Mouse (Mus musculus) MEL (cell line): Measurements from ENCODE around the gene Fgfr2. TPM values are rescaled to one million over a fixed set of nuclear protein-coding genes. Genes with fewer than 3 reads are reported as not detected.

Experiments
- DNase-seq: peaks from one replicate; pipeline ENCODE4 v3.0.0; 2011; ENCODE audit warnings: low read depth, low spot score
- H3K27ac ChIP-seq: 2 replicates; pipeline ENCODE4 v1.5.1; 2012; ENCODE audit warnings: low read depth, mild to moderate bottlenecking, control low read depth, low read length, moderate library complexity; ENCODE audit not compliant: control insufficient read depth
- H3K27me3 ChIP-seq, 2 experiments: fragments of 150-350 bp in 1 of 2; sonication (generic) in 1 of 2; 2 replicates each; pipeline ENCODE4 v1.6.1; 2012; ENCODE audit warnings: low read length in 2 of 2, mild to moderate bottlenecking in 2 of 2, improper control_type of control experiment in 1 of 2, moderate library complexity in 1 of 2; ENCODE audit not compliant: insufficient read depth in 2 of 2, control insufficient read depth in 1 of 2
- H3K36me3 ChIP-seq, 2 experiments: 2 replicates each; pipeline ENCODE4 v1.6.1; 2012 to 2014; ENCODE audit warnings: low read length in 2 of 2, improper control_type of control experiment in 1 of 2, inconsistent platforms in 1 of 2, mild to moderate bottlenecking in 1 of 2; ENCODE audit not compliant: insufficient read depth in 2 of 2, control insufficient read depth in 1 of 2
- H3K4me1 ChIP-seq, 2 experiments: fragments of 150-350 bp in 1 of 2; sonication (generic) in 1 of 2; 2 replicates each; pipeline ENCODE4 v1.6.1; 2012; ENCODE audit warnings: low read length in 2 of 2, improper control_type of control experiment in 1 of 2, mild to moderate bottlenecking in 1 of 2; ENCODE audit not compliant: insufficient read depth in 2 of 2, control insufficient read depth in 1 of 2
- H3K4me3 ChIP-seq, 2 experiments: fragments of 150-350 bp in 1 of 2; sonication (generic) in 1 of 2; 2 replicates each; pipeline ENCODE4 v1.5.1; 2012; ENCODE audit warnings: low read depth in 2 of 2, low read length in 2 of 2, mild to moderate bottlenecking in 2 of 2, moderate library complexity in 2 of 2, control low read depth in 1 of 2, improper control_type of control experiment in 1 of 2; ENCODE audit not compliant: control insufficient read depth in 1 of 2, insufficient read depth in 1 of 2
- H3K79me2 ChIP-seq: 2 replicates; pipeline ENCODE4 v1.6.1; 2012; ENCODE audit warnings: mild to moderate bottlenecking, low read length, moderate library complexity; ENCODE audit not compliant: control insufficient read depth, poor library complexity, insufficient read depth
- H3K9ac ChIP-seq: 2 replicates; pipeline ENCODE4 v1.6.1; 2012; ENCODE audit warnings: low read depth, mild to moderate bottlenecking, control low read depth, low read length, moderate library complexity; ENCODE audit not compliant: control insufficient read depth, poor library complexity, severe bottlenecking
- H3K9me3 ChIP-seq: fragments of 150-350 bp; sonication (generic); replicated peaks from 2 replicates; pipeline ENCODE4 v1.6.1; 2012; ENCODE audit warnings: mild to moderate bottlenecking, low read length, improper control_type of control experiment, moderate library complexity; ENCODE audit not compliant: insufficient read depth
- CHD1 ChIP-seq: IDR thresholded peaks from 2 replicates; pipeline ENCODE4 v1.6.1; 2012; ENCODE audit warnings: low read depth, mild to moderate bottlenecking, inconsistent platforms, low read length, improper control_type of control experiment
- CHD2 ChIP-seq: IDR thresholded peaks from 2 replicates; pipeline ENCODE4 v1.6.1; 2011; ENCODE audit warnings: low read length, improper control_type of control experiment
- EP300 ChIP-seq, 2 experiments: IDR thresholded peaks; 2 replicates each; pipeline ENCODE4 v1.6.1; 2011; ENCODE audit warnings: improper control_type of control experiment in 2 of 2, low read length in 2 of 2, low read depth in 1 of 2, mild to moderate bottlenecking in 1 of 2
- ETS1 ChIP-seq: IDR thresholded peaks from 2 replicates; pipeline ENCODE4 v1.6.1; 2012; ENCODE audit warnings: low read depth, mild to moderate bottlenecking, inconsistent platforms, low read length, improper control_type of control experiment, moderate library complexity
- HCFC1 ChIP-seq: IDR thresholded peaks from 2 replicates; pipeline ENCODE4 v1.6.1; 2012; ENCODE audit warnings: low read depth, mild to moderate bottlenecking, inconsistent platforms, low read length, improper control_type of control experiment, moderate library complexity
- JUND ChIP-seq: IDR thresholded peaks from 2 replicates; pipeline ENCODE4 v1.6.1; 2011; ENCODE audit warnings: low read depth, mild to moderate bottlenecking, improper control_type of control experiment, low read length
- MAFK ChIP-seq: IDR thresholded peaks from 2 replicates; pipeline ENCODE4 v1.6.1; 2011; ENCODE audit warnings: low read depth, mild to moderate bottlenecking, low read length, improper control_type of control experiment, borderline replicate concordance
- MAX ChIP-seq: IDR thresholded peaks from 2 replicates; pipeline ENCODE4 v1.6.1; 2011; ENCODE audit warnings: low read length, improper control_type of control experiment
- MXI1 ChIP-seq: IDR thresholded peaks from 2 replicates; pipeline ENCODE4 v1.6.1; 2011; ENCODE audit warnings: mild to moderate bottlenecking, low read depth, low read length, improper control_type of control experiment
- MYB ChIP-seq: IDR thresholded peaks from 2 replicates; pipeline ENCODE4 v1.6.1; 2011; ENCODE audit warnings: mild to moderate bottlenecking, low read depth, low read length, improper control_type of control experiment
- MYC ChIP-seq: IDR thresholded peaks from 2 replicates; pipeline ENCODE4 v1.6.1; 2011; ENCODE audit warnings: low read depth, mild to moderate bottlenecking, low read length, improper control_type of control experiment, moderate library complexity
- NRF1 ChIP-seq: IDR thresholded peaks from 2 replicates; pipeline ENCODE4 v1.6.1; 2014; ENCODE audit warnings: low read depth, mild to moderate bottlenecking, inconsistent platforms, low read length, improper control_type of control experiment, moderate library complexity; ENCODE audit not compliant: poor library complexity, insufficient read depth, severe bottlenecking
- POLR2AphosphoS5 ChIP-seq: IDR thresholded peaks from 2 replicates; pipeline ENCODE4 v1.6.1; 2012; ENCODE audit warnings: low read depth, borderline replicate concordance, mild to moderate bottlenecking, inconsistent platforms, low read length, moderate library complexity, mixed read lengths
- SIN3A ChIP-seq: IDR thresholded peaks from 2 replicates; pipeline ENCODE4 v1.6.1; 2012; ENCODE audit warnings: low read length, improper control_type of control experiment, inconsistent platforms
- SMC3 ChIP-seq: IDR thresholded peaks from 2 replicates; pipeline ENCODE4 v1.6.1; 2011; ENCODE audit warnings: low read depth, low read length, improper control_type of control experiment
- TAL1 ChIP-seq: IDR thresholded peaks from 2 replicates; pipeline ENCODE4 v1.6.1; 2012; ENCODE audit warnings: mild to moderate bottlenecking, inconsistent platforms, low read length, moderate library complexity, mixed read lengths
- USF1 ChIP-seq: IDR thresholded peaks from 2 replicates; pipeline ENCODE4 v1.6.1; 2014; ENCODE audit warnings: low read depth, mild to moderate bottlenecking, inconsistent platforms, low read length, improper control_type of control experiment, moderate library complexity
- USF2 ChIP-seq, 2 experiments: IDR thresholded peaks; 2 replicates each; pipeline ENCODE4 v1.6.1; 2011 to 2012; ENCODE audit warnings: improper control_type of control experiment in 2 of 2, low read length in 2 of 2, borderline replicate concordance in 1 of 2, inconsistent platforms in 1 of 2, low read depth in 1 of 2, mild to moderate bottlenecking in 1 of 2; ENCODE audit not compliant: insufficient read depth in 1 of 2
- polyA plus RNA-seq, 2 experiments: library from polyadenylated mRNA; stranded (reverse) in 1 of 2; unstranded in 1 of 2; fragments of >175 nt in 1 of 2; fragments of >200 nt in 1 of 2; gene quantifications; 2 replicates each; pipeline versions ENCODE4 v1.2.1 to v1.2.4; 2012; ENCODE audit warnings: low replicate concordance in 2 of 2, low read depth in 1 of 2; ENCODE audit not compliant: insufficient read length in 2 of 2, insufficient read depth in 1 of 2, missing spikeins in 1 of 2
- total RNA-seq: library from RNA; depleted of rRNA; stranded (reverse); fragments of 300-350 nt; gene quantifications from 2 replicates; pipeline ENCODE4 v1.2.3, GENCODE M21; 2012

The Fgfr2 gene
- total and polyA plus RNA-seq, 3 experiments, result not detected

GRCm38 (mm10) chr7:132484424-132484823 lies 638.7 kb downstream of the Fgfr2 start:
- DNase-seq, result peak; percentile 41
- Histone ChIP-seq H3K27ac (no peak overlapping the region), H3K4me3 (no peak overlapping the region), H3K4me1 (peaks cover 5 to 43% of the 10 kb centered on the region in 2 experiments), H3K36me3 (peaks cover 0 to 9% of the 10 kb centered on the region in 2 experiments; a peak in 2 of 4 replicates), H3K9me3 (no peaks in the 10 kb centered on the region), H3K27me3 (no peaks in the 10 kb centered on the region), H3K79me2 (no peaks in the 10 kb centered on the region), H3K9ac (no peak overlapping the region)
- TF ChIP-seq USF1 (peak; percentile 60), MXI1 (no peak)

GRCm38 (mm10) chr7:132480696-132481306 lies 642.3 kb downstream of the Fgfr2 start:
- H3K4me3 ChIP-seq, result no peak overlapping the region
- no peak overlapping the region for H3K9ac ChIP-seq
- H3K27ac ChIP-seq, result no peak overlapping the region
- peaks cover 5 to 29% of the 10 kb centered on the region in 2 experiments for H3K4me1 ChIP-seq
- H3K79me2 ChIP-seq, result no peaks in the 10 kb centered on the region
- no peaks in the 10 kb centered on the region for H3K27me3 ChIP-seq
- no peak for TF ChIP-seq CHD2
- TF ChIP-seq ETS1, result no peak
- TF ChIP-seq TAL1, result no peak
- TF ChIP-seq USF1, result no peak
- no peak for TF ChIP-seq NRF1
- no peak for TF ChIP-seq EP300 (IDR thresholded peaks at IDR 0.05; ENCODE audit: low read depth in 1 of 2, low read length in 2 of 2)
- no peak for TF ChIP-seq MXI1
- TF ChIP-seq MAFK, result no peak
- no peak for TF ChIP-seq MYB
- TF ChIP-seq JUND, result no peak
- no peak for TF ChIP-seq MYC
- no peak for TF ChIP-seq MAX
- no peak for TF ChIP-seq HCFC1
- no peak for TF ChIP-seq SIN3A
- TF ChIP-seq SMC3, result no peak
- no peak for TF ChIP-seq CHD1
- no peak for TF ChIP-seq USF2 (IDR thresholded peaks at IDR 0.05; ENCODE audit: borderline replicate concordance in 1 of 2, insufficient read depth in 1 of 2, low read depth in 1 of 2, low read length in 2 of 2)
- TF ChIP-seq POLR2AphosphoS5, result no peak
- no peaks in the 10 kb centered on the region for H3K9me3 ChIP-seq
- H3K36me3 ChIP-seq, result peaks cover 0 to 8% of the 10 kb centered on the region in 2 experiments; a peak in 1 of 4 replicates
- no peak for DNase-seq
